9 mouse cellular contexts compared by ENCODE assay signal in the genomic region with DNA sequence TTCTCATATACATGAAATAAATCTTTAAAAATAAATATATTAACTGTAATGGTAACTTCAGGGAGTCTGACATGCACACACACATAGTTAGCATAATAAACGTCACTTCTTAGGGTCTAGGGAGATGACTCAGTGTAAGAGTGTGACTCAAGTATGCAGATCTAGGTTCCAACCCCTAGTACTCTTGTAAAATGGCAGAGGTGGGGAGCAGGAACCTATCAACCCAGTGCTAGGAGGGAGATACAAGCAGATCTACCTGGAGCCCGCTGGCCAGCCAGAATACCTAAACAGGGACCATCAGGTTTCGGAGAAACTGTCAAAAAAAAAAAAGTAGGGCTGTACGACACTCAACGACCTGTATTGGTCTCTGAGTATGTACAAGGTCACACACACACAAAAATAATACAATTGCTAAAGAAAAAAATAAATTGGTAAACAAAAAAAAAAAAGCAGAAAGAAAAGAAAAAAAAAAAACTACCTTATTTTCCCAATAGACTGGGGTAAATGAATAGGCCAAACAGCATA. TPM values are rescaled to one million over a fixed set of nuclear protein-coding genes. Genes with fewer than 3 reads are reported as not detected.
DNase-seq lines count a peak whose midpoint lies in the region; ATAC-seq and TF ChIP-seq lines count a peak whose summit lies in the region.
"Had no signal": no experiment of that assay in that cellular context is flagged by ENCODE, and none has a peak within 500 bp of the region (broad histone marks: within the 10 kb centered on the region; RNA-seq: fewer than 3 reads in every experiment).

No protein-coding gene starts in this region.

- no peak for TF ChIP-seq POLR2A in kidney, adult 2 months (IDR thresholded peaks at IDR 0.05; ENCODE audit: low read depth, low read length)

- no peaks in the 10 kb centered on the region for H3K9me3 ChIP-seq in kidney, postnatal 0 days (replicated peaks; ENCODE audit: low read length)
- H3K9me3 ChIP-seq in hindbrain, embryonic 11.5 days (ENCODE audit: control insufficient read depth, low read length) = no peaks in the 10 kb centered on the region
- H3K9me3 ChIP-seq in midbrain, embryonic 15.5 days = no peaks in the 10 kb centered on the region

- H3K4me2 ChIP-seq in kidney, postnatal 0 days (ENCODE audit: low read length) = peak overlapping the region; percentile 44
- peak overlapping the region; percentile 39 for H3K4me2 ChIP-seq in hindbrain, embryonic 11.5 days (replicated peaks; ENCODE audit: low read depth, low read length)
- H3K4me2 ChIP-seq in midbrain, embryonic 15.5 days = peak overlapping the region; percentile 52

- H3K4me1 ChIP-seq in kidney, postnatal 0 days (replicated peaks; ENCODE audit: insufficient read depth, low read length) = peaks cover 22% of the 10 kb centered on the region
- H3K4me1 ChIP-seq in kidney, adult 2 months (ENCODE audit: control insufficient read depth, insufficient read depth, low read length) = peaks cover 10% of the 10 kb centered on the region; the same call in 1 of the 2 replicates
- H3K4me1 ChIP-seq in hindbrain, embryonic 11.5 days (replicated peaks; ENCODE audit: control insufficient read depth, insufficient read depth, low read length) = peaks cover 9% of the 10 kb centered on the region
- H3K4me1 ChIP-seq in midbrain, embryonic 15.5 days = peaks cover 35% of the 10 kb centered on the region

- H3K36me3 ChIP-seq in kidney, postnatal 0 days (ENCODE audit: insufficient read depth, low read length) = peaks cover 33% of the 10 kb centered on the region
- peaks cover 2% of the 10 kb centered on the region; the same call in 1 of the 2 replicates for H3K36me3 ChIP-seq in kidney, adult 2 months (ENCODE audit: control insufficient read depth, insufficient read depth, low read length)
- H3K36me3 ChIP-seq in hindbrain, embryonic 11.5 days (ENCODE audit: control insufficient read depth, insufficient read depth, low read length) = 0 out of 2 replicates have a peak, but pooled peaks cover 4% of the 10 kb centered on the region
- 0 out of 2 replicates have a peak, but pooled peaks cover 3% of the 10 kb centered on the region for H3K36me3 ChIP-seq in midbrain, embryonic 15.5 days (replicated peaks)

- no peak for TF ChIP-seq CTCF in kidney, postnatal 0 days (IDR thresholded peaks at IDR 0.05; ENCODE audit: low read depth)
- no peak for TF ChIP-seq CTCF in kidney, adult 2 months (conservative IDR thresholded peaks at IDR 0.05; ENCODE audit: insufficient read depth, insufficient read length, low read depth, low read length)

- peak overlapping the region; percentile 49 for H3K9ac ChIP-seq in kidney, postnatal 0 days (ENCODE audit: low read depth, low read length)
- H3K9ac ChIP-seq in hindbrain, embryonic 11.5 days (ENCODE audit: low read depth, low read length) = peak overlapping the region; percentile 57; the same call in 1 of the 2 replicates
- peak overlapping the region; percentile 74 for H3K9ac ChIP-seq in midbrain, embryonic 15.5 days

- no peak for ATAC-seq in kidney, postnatal 0 days (replicated peaks; ENCODE audit: low FRiP score, low read depth)
- ATAC-seq in hindbrain, embryonic 11.5 days (ENCODE audit: low FRiP score) = no peak
- no peak for ATAC-seq in midbrain, embryonic 15.5 days (replicated peaks)

- DNase-seq in kidney, postnatal 0 days (ENCODE audit: low spot score) = no peak
- DNase-seq in kidney, adult 2 months = no peak
- peak; percentile 46 for DNase-seq in R1 (ENCODE audit: low read depth, low spot score)
- DNase-seq in hindbrain, embryonic 11.5 days (ENCODE audit: low spot score) = no peak
- no peak for DNase-seq in embryo, embryonic 10 days (ENCODE audit: low spot score)
- DNase-seq in adrenal gland, postnatal 14 days = no peak
- no peak for DNase-seq in left cerebral cortex, postnatal 10 days (ENCODE audit: extremely low spot score in 1 of 2, low spot score in 2 of 2)

- H3K4me3 ChIP-seq in kidney, postnatal 0 days (replicated peaks; ENCODE audit: low read depth, low read length) = peak overlapping the region; percentile 57
- H3K4me3 ChIP-seq in kidney, adult 2 months (ENCODE audit: insufficient read depth, low read depth, low read length) = no peak overlapping the region
- peak overlapping the region; percentile 69 for H3K4me3 ChIP-seq in hindbrain, embryonic 11.5 days (ENCODE audit: low read depth, low read length)
- H3K4me3 ChIP-seq in midbrain, embryonic 15.5 days = peak overlapping the region; percentile 81

- 17% methylated on average over 5 of the region's 5 CpGs for WGBS in kidney, postnatal 0 days
- 20% methylated on average over 5 of the region's 5 CpGs for WGBS in kidney, adult 2 months
- 28% methylated on average over 5 of the region's 5 CpGs for WGBS in hindbrain, embryonic 11.5 days
- 33% methylated on average over 5 of the region's 5 CpGs for whole genome bisulfite sequencing in midbrain, embryonic 15.5 days

- intact Hi-C loops in left cerebral cortex, postnatal 10 days (cut with DNase I) = no loop called here

- H3K27me3 ChIP-seq in kidney, postnatal 0 days (ENCODE audit: insufficient read depth, low read length) = no peaks in the 10 kb centered on the region
- H3K27me3 ChIP-seq in kidney, adult 2 months (replicated peaks; ENCODE audit: control insufficient read depth, insufficient read depth, low read length) = no peaks in the 10 kb centered on the region
- no peaks in the 10 kb centered on the region for H3K27me3 ChIP-seq in hindbrain, embryonic 11.5 days (ENCODE audit: control insufficient read depth, insufficient read depth, low read length)
- H3K27me3 ChIP-seq in midbrain, embryonic 15.5 days (replicated peaks) = no peaks in the 10 kb centered on the region

- peak overlapping the region; percentile 85; the same call in 1 of the 2 replicates for H3K27ac ChIP-seq in kidney, postnatal 0 days
- H3K27ac ChIP-seq in kidney, adult 2 months (ENCODE audit: insufficient read depth, low read depth, low read length) = no peak overlapping the region
- peak overlapping the region; percentile 65; the same call in 1 of the 2 replicates for H3K27ac ChIP-seq in hindbrain, embryonic 11.5 days (ENCODE audit: low read depth, low read length)
- H3K27ac ChIP-seq in midbrain, embryonic 15.5 days = peak overlapping the region; percentile 90

RNA-seq across cellular contexts. Expression of gene Ocel1, which starts 0.3 kb away (rescaled TPM):
- polyA plus RNA-seq in kidney, postnatal 0 days (2015; fragmentation: Nextera tagmentation; extraction: Ambion mirVana) = 8.1 and 8.4 TPM in 2 replicates
- 12.5 and 14.2 TPM in 2 replicates for polyA plus RNA-seq in kidney, adult 2 months (2012; rRNA removed)
- polyA plus RNA-seq in hindbrain, embryonic 11.5 days (2014; fragmentation: Nextera tagmentation; extraction: Ambion mirVana) = 3.0 and 3.7 TPM in 2 replicates
- polyA plus RNA-seq in midbrain, embryonic 15.5 days (2015; fragmentation: Nextera tagmentation; extraction: Ambion mirVana) = 6.5 and 6.8 TPM in 2 replicates
- total RNA-seq in adrenal gland, postnatal 14 days (2021) = 17.4 and 17.9 TPM in 2 replicates
- 10 to 100 TPM; 17.1 to 21.3 TPM for total RNA-seq in left cerebral cortex, postnatal 10 days (2021)

RNA-seq across cellular contexts. Expression of gene Use1, which starts 4.1 kb away (rescaled TPM):
- 129 and 140 TPM in 2 replicates for polyA plus RNA-seq in kidney, postnatal 0 days (2015; fragmentation: Nextera tagmentation; extraction: Ambion mirVana)
- 111 and 127 TPM in 2 replicates for polyA plus RNA-seq in kidney, adult 2 months (2012; rRNA removed)
- polyA plus RNA-seq in hindbrain, embryonic 11.5 days (2014; fragmentation: Nextera tagmentation; extraction: Ambion mirVana) = 77.8 and 78.6 TPM in 2 replicates
- 117 and 119 TPM in 2 replicates for polyA plus RNA-seq in midbrain, embryonic 15.5 days (2015; fragmentation: Nextera tagmentation; extraction: Ambion mirVana)
- 165 and 179 TPM in 2 replicates for total RNA-seq in adrenal gland, postnatal 14 days (2021)
- 100 to 1,000 TPM in 1 of 2 experiments, 10 to 100 TPM in 1; 97.6 to 103 TPM for total RNA-seq in left cerebral cortex, postnatal 10 days (2021)

RNA-seq across cellular contexts. Expression of gene Nr2f6, which starts 11.0 kb away (rescaled TPM):
- 110 and 138 TPM in 2 replicates for polyA plus RNA-seq in kidney, postnatal 0 days (2015; fragmentation: Nextera tagmentation; extraction: Ambion mirVana)
- 177 and 264 TPM in 2 replicates for polyA plus RNA-seq in kidney, adult 2 months (2012; rRNA removed)
- polyA plus RNA-seq in hindbrain, embryonic 11.5 days (2014; fragmentation: Nextera tagmentation; extraction: Ambion mirVana) = 69.5 and 78.3 TPM in 2 replicates
- 25.0 and 28.7 TPM in 2 replicates for polyA plus RNA-seq in midbrain, embryonic 15.5 days (2015; fragmentation: Nextera tagmentation; extraction: Ambion mirVana)
- 61.1 and 65.7 TPM in 2 replicates for total RNA-seq in adrenal gland, postnatal 14 days (2021)
- 10 to 100 TPM; 21.9 to 26.2 TPM for total RNA-seq in left cerebral cortex, postnatal 10 days (2021)

RNA-seq across cellular contexts. Expression of gene Ushbp1, which starts 24.8 kb away (rescaled TPM):
- polyA plus RNA-seq in kidney, postnatal 0 days (2015; fragmentation: Nextera tagmentation; extraction: Ambion mirVana) = 18.8 and 20.4 TPM in 2 replicates
- polyA plus RNA-seq in kidney, adult 2 months (2012; rRNA removed) = 38.5 and 43.4 TPM in 2 replicates
- polyA plus RNA-seq in hindbrain, embryonic 11.5 days (2014; fragmentation: Nextera tagmentation; extraction: Ambion mirVana) = 2.9 and 3.6 TPM in 2 replicates
- polyA plus RNA-seq in midbrain, embryonic 15.5 days (2015; fragmentation: Nextera tagmentation; extraction: Ambion mirVana) = 7.4 and 7.7 TPM in 2 replicates
- 30.9 and 37.6 TPM in 2 replicates for total RNA-seq in adrenal gland, postnatal 14 days (2021)
- total RNA-seq in left cerebral cortex, postnatal 10 days (2021) = 1 to 10 TPM; 5.0 to 5.9 TPM
- total RNA-seq: common myeloid progenitor, adult 5-6 weeks had no signal

RNA-seq across cellular contexts. Expression of gene Babam1, which starts 25.9 kb away (rescaled TPM):
- 92.3 and 96.4 TPM in 2 replicates for polyA plus RNA-seq in kidney, postnatal 0 days (2015; fragmentation: Nextera tagmentation; extraction: Ambion mirVana)
- polyA plus RNA-seq in kidney, adult 2 months (2012; rRNA removed) = 153 and 162 TPM in 2 replicates
- 102 and 106 TPM in 2 replicates for polyA plus RNA-seq in hindbrain, embryonic 11.5 days (2014; fragmentation: Nextera tagmentation; extraction: Ambion mirVana)
- 101 and 102 TPM in 2 replicates for polyA plus RNA-seq in midbrain, embryonic 15.5 days (2015; fragmentation: Nextera tagmentation; extraction: Ambion mirVana)
- total RNA-seq in adrenal gland, postnatal 14 days (2021) = 85.5 and 88.4 TPM in 2 replicates
- total RNA-seq in left cerebral cortex, postnatal 10 days (2021) = 10 to 100 TPM; 73.4 to 86.2 TPM
